Comparison of ENCODE assay signal across 32 mouse cellular contexts in the genomic region with DNA sequence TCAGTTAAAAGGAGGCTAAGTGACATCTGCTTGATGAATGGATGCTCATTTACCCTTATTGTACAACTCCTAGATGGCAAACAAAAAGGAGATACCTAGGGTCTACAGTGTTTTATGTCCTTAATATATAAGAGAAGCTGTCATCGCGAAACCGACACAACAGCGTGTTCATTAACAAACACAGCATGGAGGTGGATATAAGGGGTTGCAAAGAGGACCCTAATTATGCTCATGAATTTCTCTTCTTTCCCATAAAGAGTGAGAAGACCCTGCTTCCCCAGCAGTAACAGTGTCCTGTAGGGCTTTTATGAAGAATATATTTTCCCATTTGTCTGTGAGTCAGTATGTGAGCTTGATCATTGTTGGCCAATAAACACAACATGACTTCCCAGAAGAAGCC.
"Had no signal": no experiment of that assay in that cellular context is flagged by ENCODE, and none has a peak within 500 bp of the region (broad histone marks: within the 10 kb centered on the region; RNA-seq: fewer than 3 reads in every experiment).

No protein-coding gene starts in this region.

- H3K9ac ChIP-seq: limb, embryonic 12.5 days; limb, embryonic 13.5 days; limb, embryonic 15.5 days; liver, embryonic 12.5 days; liver, embryonic 13.5 days; liver, embryonic 14.5 days; liver, embryonic 15.5 days; liver, postnatal 0 days; lung, embryonic 14.5 days; lung, embryonic 15.5 days; midbrain, embryonic 12.5 days; midbrain, embryonic 13.5 days; midbrain, embryonic 15.5 days had no signal

- ATAC-seq: liver, embryonic 12.5 days; liver, postnatal 0 days; lung, postnatal 0 days; midbrain, embryonic 13.5 days; midbrain, embryonic 15.5 days; midbrain, embryonic 16.5 days had no signal

- H3K4me1 ChIP-seq: limb, embryonic 12.5 days; limb, embryonic 13.5 days; limb, embryonic 15.5 days; liver, embryonic 12.5 days; liver, embryonic 13.5 days; liver, embryonic 15.5 days; lung, embryonic 15.5 days; megakaryocyte, embryonic 14.5 days; midbrain, embryonic 10.5 days; midbrain, embryonic 13.5 days; midbrain, embryonic 15.5 days had no signal

- H3K27ac ChIP-seq: left cerebral cortex, adult 2 months; limb, embryonic 10.5 days; limb, embryonic 12.5 days; limb, embryonic 13.5 days; limb, embryonic 15.5 days; liver, embryonic 12.5 days; liver, embryonic 13.5 days; liver, embryonic 14.5 days; liver, embryonic 15.5 days; lung, embryonic 15.5 days; macrophage; midbrain, embryonic 10.5 days; midbrain, embryonic 12.5 days; midbrain, embryonic 13.5 days; midbrain, embryonic 15.5 days had no signal

- H3K4me3 ChIP-seq: left cerebral cortex, adult 2 months; limb, embryonic 10.5 days; limb, embryonic 12.5 days; limb, embryonic 13.5 days; limb, embryonic 15.5 days; liver, embryonic 12.5 days; liver, embryonic 13.5 days; liver, embryonic 15.5 days; lung, embryonic 15.5 days; megakaryocyte, embryonic 14.5 days; midbrain, embryonic 10.5 days; midbrain, embryonic 12.5 days; midbrain, embryonic 13.5 days; midbrain, embryonic 15.5 days; myocyte had no signal

- DNase-seq: left cerebral cortex, postnatal 4 days; liver; liver, embryonic 13.5 days; liver, postnatal 0 days; lung, adult 18-20 months; lung, adult 2 months; lung, embryonic 14.5 days; lung, postnatal 10 days; lung, postnatal 14 days; lung, postnatal 36 days; lung, postnatal 4 days; midbrain, embryonic 14.5 days had no signal

- H3K36me3 ChIP-seq: limb, embryonic 10.5 days; limb, embryonic 12.5 days; limb, embryonic 13.5 days; limb, embryonic 15.5 days; liver, embryonic 12.5 days; liver, embryonic 13.5 days; liver, embryonic 15.5 days; lung, embryonic 15.5 days; midbrain, embryonic 10.5 days; midbrain, embryonic 12.5 days; midbrain, embryonic 13.5 days; midbrain, embryonic 15.5 days had no signal

- H3K27me3 ChIP-seq: limb, embryonic 12.5 days; limb, embryonic 13.5 days; limb, embryonic 15.5 days; liver, embryonic 12.5 days; liver, embryonic 13.5 days; liver, embryonic 15.5 days; lung, embryonic 15.5 days; megakaryocyte, embryonic 14.5 days; midbrain, embryonic 12.5 days; midbrain, embryonic 13.5 days; midbrain, embryonic 15.5 days had no signal

- H3K9me3 ChIP-seq: limb, embryonic 10.5 days; limb, embryonic 12.5 days; limb, embryonic 13.5 days; limb, embryonic 15.5 days; liver, embryonic 12.5 days; liver, embryonic 13.5 days; liver, embryonic 15.5 days; lung, embryonic 15.5 days; megakaryocyte, embryonic 14.5 days; midbrain, embryonic 10.5 days; midbrain, embryonic 12.5 days; midbrain, embryonic 13.5 days; midbrain, embryonic 15.5 days had no signal

- H3K4me2 ChIP-seq: limb, embryonic 12.5 days; limb, embryonic 13.5 days; limb, embryonic 15.5 days; liver, embryonic 11.5 days; liver, embryonic 12.5 days; liver, embryonic 13.5 days; liver, embryonic 15.5 days; lung, embryonic 14.5 days; lung, embryonic 15.5 days; midbrain, embryonic 11.5 days; midbrain, embryonic 12.5 days; midbrain, embryonic 13.5 days; midbrain, embryonic 15.5 days had no signal
